Mouse (Mus musculus): ENCODE measurements around the gene Rufy4.

Rufy4 gene

GRCm38 (mm10) chr1:74124991-74125552 is at the start of gene Rufy4:
TSS of gene Rufy4 (plus strand) at chr1:74125541.
- peak; percentile 78 to 79 for DNase-seq

- DNase-seq, result no peak
These were observed 49.1 kb upstream of the Rufy4 start for GRCm38 (mm10) chr1:74076230-74076629.

GRCm38 (mm10) chr1:74077353-74077752 is 48.0 kb upstream of the Rufy4 start:
- peak; percentile 88 to 96 for DNase-seq

GRCm38 (mm10) chr1:74081573-74081989 is 43.8 kb upstream of the Rufy4 start:
- peak in 1 of 2 experiments; percentile 39 for DNase-seq

- DNase-seq, result peak; percentile 60 to 73
These were observed 42.4 kb upstream of the Rufy4 start for GRCm38 (mm10) chr1:74082841-74083463.

GRCm38 (mm10) chr1:74084065-74084705 is 41.2 kb upstream of the Rufy4 start:
- no peak for DNase-seq

GRCm38 (mm10) chr1:74084752-74085151 is 40.6 kb upstream of the Rufy4 start:
- no peak for DNase-seq

GRCm38 (mm10) chr1:74085566-74085965 is 39.8 kb upstream of the Rufy4 start:
- no peak for DNase-seq

GRCm38 (mm10) chr1:74088569-74088968 is 36.8 kb upstream of the Rufy4 start:
- DNase-seq, result no peak

GRCm38 (mm10) chr1:74090329-74090728 is 35.0 kb upstream of the Rufy4 start:
- no peak for DNase-seq

GRCm38 (mm10) chr1:74091138-74091537 is 34.2 kb upstream of the Rufy4 start:
- no peak for DNase-seq

- no peak for DNase-seq
These were observed 33.6 kb upstream of the Rufy4 start for GRCm38 (mm10) chr1:74091611-74092224.

- DNase-seq, result no peak
These were observed 33.1 kb upstream of the Rufy4 start for GRCm38 (mm10) chr1:74092242-74092641.

- DNase-seq, result peak; percentile 60 to 78
These were observed 31.9 kb upstream of the Rufy4 start for GRCm38 (mm10) chr1:74093447-74093846.

GRCm38 (mm10) chr1:74094497-74095270 is 30.7 kb upstream of the Rufy4 start:
- DNase-seq, result no peak

- peak; percentile 58 to 75 for DNase-seq
These were observed 30.0 kb upstream of the Rufy4 start for GRCm38 (mm10) chr1:74095296-74095695.

GRCm38 (mm10) chr1:74095728-74096127 is 29.6 kb upstream of the Rufy4 start:
- no peak for DNase-seq

GRCm38 (mm10) chr1:74098004-74099000 is 27.0 kb upstream of the Rufy4 start:
- peak in 1 of 2 experiments; percentile 42 for DNase-seq

- peak in 1 of 2 experiments; percentile 33 for DNase-seq
These were observed 26.3 kb upstream of the Rufy4 start for GRCm38 (mm10) chr1:74099001-74099435.

- no peak for DNase-seq
These were observed 21.5 kb upstream of the Rufy4 start for GRCm38 (mm10) chr1:74103654-74104353.

- DNase-seq, result peak in 1 of 2 experiments; percentile 71
These were observed 19.7 kb upstream of the Rufy4 start for GRCm38 (mm10) chr1:74105660-74106059.
